Mouse (Mus musculus): ENCODE measurements around the gene Usp45.
"Not testable (repeated sequence)": the region's sequence is repeated elsewhere in the genome, so short reads cannot be mapped to it uniquely, and the experiment has no call there.

Usp45 gene

GRCm38 (mm10) chr4:21766863-21767304 lies at the start of gene Usp45, which contains the start of gene Tstd3:
TSS of gene Usp45 (plus strand) at chr4:21767156.
TSS of gene Tstd3 (minus strand) at chr4:21767212.
- peak; percentile 89 for DNase-seq

- DNase-seq = no peak
Measured at GRCm38 (mm10) chr4:21722752-21723334, 44.1 kb upstream of the Usp45 start.

- peak; percentile 53 for DNase-seq
Measured at GRCm38 (mm10) chr4:21726912-21727614, 39.9 kb upstream of the Usp45 start.

- DNase-seq = peak; percentile 93
Measured at GRCm38 (mm10) chr4:21727615-21728165, 39.3 kb upstream of the Usp45 start, which contains the start of gene Ccnc. TSS of gene Ccnc (plus strand) at chr4:21727701.

- no peak for DNase-seq
Measured at GRCm38 (mm10) chr4:21739169-21739568, 27.8 kb upstream of the Usp45 start.

- DNase-seq = not testable (repeated sequence)
Measured at GRCm38 (mm10) chr4:21744142-21744541, 22.8 kb upstream of the Usp45 start.

GRCm38 (mm10) chr4:21745723-21746122 lies 21.2 kb upstream of the Usp45 start:
- DNase-seq = no peak

GRCm38 (mm10) chr4:21755123-21755789 lies 11.7 kb upstream of the Usp45 start:
- no peak for DNase-seq

- DNase-seq = no peak
Measured at GRCm38 (mm10) chr4:21758860-21759259, 8.1 kb upstream of the Usp45 start.

- DNase-seq = no peak
Measured at GRCm38 (mm10) chr4:21761416-21762160, 5.4 kb upstream of the Usp45 start.

GRCm38 (mm10) chr4:21763827-21764226 lies 3.1 kb upstream of the Usp45 start:
- no peak for DNase-seq

- no peak for DNase-seq
Measured at GRCm38 (mm10) chr4:21766171-21766862, 639 bp upstream of the Usp45 start.

GRCm38 (mm10) chr4:21771064-21771463 lies 4.1 kb downstream of the Usp45 start:
- DNase-seq = no peak

GRCm38 (mm10) chr4:21772306-21772705 lies 5.3 kb downstream of the Usp45 start:
- DNase-seq = no peak

GRCm38 (mm10) chr4:21776091-21776945 lies 9.4 kb downstream of the Usp45 start:
- peak; percentile 91 for DNase-seq

- DNase-seq = no peak
Measured at GRCm38 (mm10) chr4:21776946-21777265, 9.9 kb downstream of the Usp45 start.

- DNase-seq = no peak
Measured at GRCm38 (mm10) chr4:21780816-21781726, 14.1 kb downstream of the Usp45 start.

- DNase-seq = no peak
Measured at GRCm38 (mm10) chr4:21786268-21786667, 19.3 kb downstream of the Usp45 start.

GRCm38 (mm10) chr4:21788903-21789302 lies 21.9 kb downstream of the Usp45 start:
- no peak for DNase-seq

- no peak for DNase-seq
Measured at GRCm38 (mm10) chr4:21789836-21790235, 22.9 kb downstream of the Usp45 start.
